Mouse (Mus musculus) fat pad, adult 2 months (tissue): ENCODE results near the gene Gm49711.
A peak's percentile ranks its signal among the peaks of the same experiment; 100 is the strongest.

Experiments
- DNase-seq: peaks from one replicate; pipeline ENCODE4 v3.0.0-alpha.2; 2011; ENCODE audit warnings: low read depth, low spot score; ENCODE audit errors: extremely low read depth

Gm49711 gene

GRCm38 (mm10) chr16:92057852-92058643 is at the start of gene Gm49711, which contains the start of the genes Mrps6 and Slc5a3:
Gene Gm49711 (plus strand): TSS chr16:92058316.
Gene Mrps6 (plus strand): TSS chr16:92058270.
Gene Slc5a3 (plus strand): TSS chr16:92058322.
- no peak for DNase-seq

DNA sequence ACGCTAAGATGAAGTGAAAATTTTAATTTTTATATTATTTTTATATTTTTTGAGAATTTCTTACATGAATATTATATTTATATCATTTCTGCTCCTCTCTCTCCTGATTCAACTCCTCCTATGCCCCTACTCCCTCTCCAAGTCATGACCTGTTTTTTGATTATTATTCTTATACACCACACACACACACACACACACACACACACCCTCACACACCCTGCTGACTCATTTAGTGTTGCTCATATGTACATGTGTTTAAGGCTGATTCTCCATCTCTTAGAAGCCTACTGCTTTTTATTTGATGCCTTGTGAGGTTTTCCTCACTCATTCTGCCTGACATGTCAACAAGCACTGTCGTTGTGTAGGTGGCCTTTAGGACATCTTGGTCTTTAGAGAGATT is 48.5 kb upstream of the Gm49711 start:
- no peak for DNase-seq

DNA sequence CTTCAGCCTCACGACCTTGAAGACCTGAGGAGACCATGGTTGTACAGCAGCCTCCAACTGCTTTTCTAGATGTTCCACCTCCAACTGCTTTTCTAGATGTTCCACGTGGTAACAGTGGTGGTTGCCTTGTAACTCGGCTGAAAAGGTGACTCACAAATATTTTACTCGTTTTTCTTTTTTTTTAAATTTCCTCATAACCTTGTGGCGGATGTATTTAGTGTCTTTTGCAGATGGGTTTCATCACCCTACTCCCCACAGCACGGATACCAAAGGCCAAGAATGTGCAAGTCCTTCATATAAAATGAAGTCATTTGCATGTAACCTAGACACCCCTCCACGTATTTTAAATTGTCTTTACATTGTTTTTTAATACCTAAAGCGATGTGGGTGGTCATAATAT is 41.3 kb upstream of the Gm49711 start:
- DNase-seq = no peak

GRCm38 (mm10) chr16:92019141-92020118 is 38.7 kb upstream of the Gm49711 start:
- DNase-seq = no peak

DNA sequence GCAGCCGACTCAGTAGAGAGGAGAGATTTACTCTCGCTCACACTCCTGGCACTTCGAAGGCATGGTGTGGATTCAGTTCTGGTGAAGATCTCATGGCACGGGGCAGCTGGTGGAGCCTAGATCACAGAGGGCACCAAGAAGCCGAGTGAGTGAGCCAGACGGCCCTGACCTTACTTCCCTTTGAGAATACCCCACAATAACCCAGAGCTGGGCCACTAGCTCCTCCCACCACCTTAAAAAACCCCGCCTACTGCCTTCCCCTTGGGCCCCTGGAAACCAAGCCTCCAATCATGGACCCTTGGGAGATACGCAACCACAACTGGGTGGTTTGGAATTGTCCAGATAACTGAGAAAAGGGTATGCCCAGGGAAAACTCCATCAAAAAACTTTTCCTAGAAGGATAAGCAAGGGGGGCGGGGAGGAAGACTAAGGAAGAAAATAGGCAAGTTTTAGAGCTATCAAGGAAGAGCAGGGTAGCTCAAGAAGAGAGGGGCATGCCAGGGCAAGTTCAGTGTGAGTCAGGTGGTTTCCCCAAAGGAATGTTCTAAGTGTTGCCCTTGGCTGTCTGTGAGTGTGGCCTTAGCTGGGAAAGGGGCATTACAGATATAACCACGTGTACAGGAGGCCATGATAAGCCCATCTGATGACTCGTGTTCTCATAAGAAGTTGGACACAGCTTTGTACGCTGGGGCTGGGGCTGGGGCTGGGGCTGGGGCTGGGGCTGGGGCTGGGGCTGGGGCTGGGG is 36.3 kb upstream of the Gm49711 start:
- DNase-seq = no peak

GRCm38 (mm10) chr16:92022494-92023283 is 35.4 kb upstream of the Gm49711 start:
- DNase-seq = no peak

DNA sequence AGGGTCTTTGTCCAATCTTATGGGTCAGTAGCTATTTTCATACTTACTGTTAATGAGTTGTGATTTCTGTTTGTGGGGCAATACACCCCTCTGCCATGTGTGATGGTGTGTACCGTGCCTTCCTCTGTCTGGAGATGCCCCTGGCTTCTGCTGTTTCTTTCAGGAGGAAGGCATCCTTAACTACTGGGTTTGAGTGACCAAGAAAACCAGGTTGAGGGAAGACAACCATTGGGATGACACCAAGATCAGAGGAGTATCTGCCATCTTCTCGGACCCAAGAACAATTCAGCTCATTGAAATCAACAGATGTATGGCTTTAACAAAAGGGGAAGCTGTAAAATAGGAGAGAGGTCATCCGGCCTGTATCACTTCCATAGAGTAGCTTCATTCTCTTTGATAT is 24.8 kb upstream of the Gm49711 start:
- DNase-seq = no peak

GRCm38 (mm10) chr16:92034676-92035075 is 23.4 kb upstream of the Gm49711 start:
- no peak for DNase-seq

- DNase-seq = no peak
Observed at GRCm38 (mm10) chr16:92036701-92037100, 21.4 kb upstream of the Gm49711 start.

DNA sequence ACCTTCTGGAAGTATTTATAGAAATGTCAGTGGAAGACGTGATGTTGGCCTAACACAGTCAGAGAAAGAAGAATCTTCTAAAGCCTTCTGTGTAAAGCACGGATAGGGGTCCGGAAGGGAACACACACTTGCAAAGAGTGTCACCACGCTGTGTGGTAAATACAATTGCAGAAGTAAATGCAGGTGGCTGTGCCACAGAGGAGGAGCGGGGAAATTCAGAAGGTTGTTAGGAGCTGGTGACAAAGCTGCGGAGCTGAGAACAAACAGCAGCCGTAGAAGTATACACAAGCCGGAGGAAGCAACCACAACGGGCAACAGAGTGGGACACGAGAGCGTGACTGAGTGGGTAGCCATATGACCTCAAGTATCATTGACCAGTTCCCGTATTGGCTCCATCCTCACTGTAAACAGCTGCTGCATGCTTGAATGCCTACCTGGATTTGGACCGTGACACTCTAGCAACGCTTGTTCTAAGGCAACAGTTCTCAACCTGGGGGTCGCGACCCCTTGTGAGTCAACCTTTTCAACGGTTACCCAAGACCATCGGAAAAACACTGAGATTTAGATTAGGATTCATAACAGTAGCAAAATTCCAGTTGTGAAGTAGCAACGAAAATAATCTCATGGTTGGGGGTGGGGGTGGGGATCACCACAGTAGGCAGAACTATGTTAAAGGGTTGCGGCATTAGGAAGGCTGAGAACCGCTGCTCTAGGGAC is 20.1 kb upstream of the Gm49711 start:
- no peak for DNase-seq

- no peak for DNase-seq
Observed at GRCm38 (mm10) chr16:92039421-92039820, 18.7 kb upstream of the Gm49711 start.

DNA sequence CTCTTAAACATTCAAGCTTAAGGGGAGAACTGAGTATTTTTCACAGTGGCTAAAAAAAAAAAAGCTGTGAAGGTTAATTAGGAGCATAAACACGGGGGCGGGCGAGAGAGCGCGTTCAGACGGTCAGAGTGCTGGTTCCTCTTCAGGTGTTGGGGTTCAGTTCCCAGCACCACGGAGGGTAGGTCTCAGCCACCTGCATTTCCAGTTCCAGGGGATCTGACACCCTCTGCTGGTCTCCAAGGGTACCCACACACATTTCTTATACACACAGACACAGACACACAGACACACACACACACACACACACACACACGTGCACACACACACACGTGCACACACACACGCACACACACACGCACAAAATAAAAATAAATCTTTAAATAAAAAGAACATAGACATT is 18.1 kb upstream of the Gm49711 start:
- DNase-seq = no peak

DNA sequence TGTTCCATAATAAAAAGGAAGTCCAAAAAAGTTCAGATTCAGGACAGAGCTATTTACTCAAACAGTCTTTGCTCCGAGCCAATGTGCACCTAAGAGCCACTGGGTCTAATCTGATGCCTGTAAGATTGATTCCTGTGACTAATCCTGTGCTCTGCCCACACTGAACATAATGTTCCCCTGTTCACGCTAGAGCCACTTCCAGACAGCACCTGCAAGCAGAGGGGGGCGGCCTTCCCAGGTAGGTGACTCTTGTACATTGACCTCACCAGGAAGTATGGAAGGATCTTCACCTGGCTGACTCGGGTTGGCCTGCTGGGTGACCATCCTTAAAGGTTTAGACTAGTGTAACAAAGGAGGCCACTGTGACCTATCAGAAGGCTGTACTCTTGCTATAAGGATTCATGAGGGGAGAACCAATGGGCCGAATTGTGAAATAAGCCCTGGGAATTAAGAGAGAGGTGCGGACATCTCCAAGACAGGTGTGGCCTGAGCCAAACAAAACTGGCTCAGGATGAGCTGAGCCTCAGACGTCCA is 6.3 kb upstream of the Gm49711 start:
- DNase-seq = peak; percentile 89

DNA sequence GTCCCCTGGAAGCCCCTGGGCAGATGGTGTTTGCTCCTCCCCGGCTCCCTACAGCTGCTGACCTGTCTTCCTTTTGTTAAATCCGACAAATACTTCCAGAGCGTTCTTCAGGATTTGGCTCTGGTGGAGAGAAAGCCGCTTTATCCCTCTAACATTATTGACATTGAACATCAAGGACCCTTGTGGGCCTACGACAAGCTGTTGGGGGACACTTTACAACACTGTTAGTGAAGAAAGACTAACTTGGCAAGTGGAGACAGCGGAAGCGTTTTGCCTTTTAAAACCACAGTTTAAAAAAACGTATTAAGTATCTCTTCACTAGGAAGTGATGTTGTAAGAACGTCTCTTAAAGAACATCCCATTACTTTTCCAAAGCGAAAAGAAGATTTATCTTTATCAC is 5.5 kb upstream of the Gm49711 start:
- DNase-seq = no peak

DNA sequence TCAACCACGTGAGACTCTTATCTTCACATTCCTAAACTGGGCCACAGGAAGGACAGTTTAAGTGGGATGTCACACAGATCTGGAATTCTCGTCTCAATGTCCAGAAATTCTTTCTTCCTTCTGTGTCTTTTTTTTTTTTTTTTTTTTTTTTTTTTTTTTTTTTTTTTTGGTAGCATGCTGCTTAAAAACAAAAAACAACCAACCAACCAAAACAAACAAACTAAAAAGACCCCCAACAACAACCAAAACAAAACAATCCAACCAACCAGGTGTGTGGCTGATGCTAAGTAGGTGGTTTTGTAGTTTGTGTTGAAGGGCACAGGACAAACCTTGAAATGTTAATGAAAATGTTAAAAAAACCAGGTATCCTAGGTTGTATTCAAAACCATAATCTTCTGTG is 1.4 kb upstream of the Gm49711 start:
- DNase-seq = no peak

- DNase-seq = no peak
Observed at GRCm38 (mm10) chr16:92057456-92057851, 662 bp upstream of the Gm49711 start.

- DNase-seq = no peak
Observed at GRCm38 (mm10) chr16:92058644-92059620, 816 bp downstream of the Gm49711 start.

DNA sequence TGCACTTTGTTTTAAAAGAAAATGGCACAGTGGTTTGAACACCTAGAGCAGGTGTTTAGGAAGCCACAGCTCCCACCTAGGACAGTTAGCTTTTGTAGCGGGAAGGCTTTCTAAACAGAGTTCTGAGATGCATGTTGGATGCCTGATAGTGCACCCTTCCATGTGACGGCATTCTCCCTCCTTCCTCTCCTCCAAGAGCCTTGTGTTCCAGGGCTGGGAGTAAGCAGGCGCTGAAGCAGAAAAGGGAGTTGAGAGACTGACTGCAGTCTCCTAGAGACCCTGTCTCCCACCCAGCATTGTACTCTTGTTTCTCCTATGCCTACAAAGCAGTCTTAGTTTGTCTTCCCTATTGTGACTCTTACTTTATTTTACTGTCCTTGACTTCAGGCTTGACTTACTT is 2.1 kb downstream of the Gm49711 start:
- DNase-seq = no peak
